ENCODE assay signal across 21 mouse cellular contexts in genomic region chr10:60473782-60474322, GRCm38 (mm10).
DNase-seq lines count a peak whose midpoint lies in the region; ATAC-seq lines count a peak whose summit lies in the region.
"Had no signal": no experiment of that assay in that cellular context is flagged by ENCODE, and none has a peak within 500 bp of the region (broad histone marks: within the 10 kb centered on the region; RNA-seq: fewer than 3 reads in every experiment).

No protein-coding gene starts in this region.

- no peaks in the 10 kb centered on the region for H3K9me3 ChIP-seq in embryonic facial prominence, embryonic 14.5 days (ENCODE audit: control insufficient read depth, low read length)
- no peaks in the 10 kb centered on the region for H3K9me3 ChIP-seq in embryonic facial prominence, embryonic 10.5 days
- no peaks in the 10 kb centered on the region for H3K9me3 ChIP-seq in midbrain, embryonic 13.5 days
- no peaks in the 10 kb centered on the region for H3K9me3 ChIP-seq in midbrain, embryonic 15.5 days
- H3K9me3 ChIP-seq in forebrain, embryonic 14.5 days (replicated peaks; ENCODE audit: control insufficient read depth, low read length) = no peaks in the 10 kb centered on the region
- H3K9me3 ChIP-seq: limb, embryonic 10.5 days; neural tube, embryonic 13.5 days; stomach, embryonic 15.5 days had no signal

- H3K4me3 ChIP-seq in embryonic facial prominence, embryonic 14.5 days (ENCODE audit: low read depth, low read length) = no peak overlapping the region
- H3K4me3 ChIP-seq in embryonic facial prominence, embryonic 10.5 days = no peak overlapping the region
- H3K4me3 ChIP-seq in midbrain, embryonic 13.5 days (replicated peaks) = no peak overlapping the region
- H3K4me3 ChIP-seq in midbrain, embryonic 15.5 days = no peak overlapping the region
- H3K4me3 ChIP-seq in forebrain, embryonic 14.5 days (ENCODE audit: low read depth, low read length) = no peak overlapping the region
- H3K4me3 ChIP-seq: layer of hippocampus, adult 2 months; limb, embryonic 10.5 days; neural tube, embryonic 13.5 days; stomach, embryonic 15.5 days had no signal

- DNase-seq in embryonic facial prominence, embryonic 14.5 days (ENCODE audit: low spot score) = peak; percentile 32
- no peak for DNase-seq in embryonic facial prominence, embryonic 10.5 days (ENCODE audit: low spot score)
- DNase-seq in forebrain, embryonic 14.5 days (ENCODE audit: low spot score) = peak; percentile 62
- DNase-seq in retina, embryonic 14.5 days (ENCODE audit: low spot score) = peak; percentile 85
- DNase-seq in gastrocnemius, adult 8-10 months (ENCODE audit: low spot score in 2 of 2) = no peak
- DNase-seq: cerebellum, adult 2 months; heart, postnatal 10 days; kidney, adult 2 months; kidney, postnatal 10 days; liver, postnatal 0 days; lung, postnatal 10 days; thymus, adult 18-20 months; thymus, postnatal 4 days had no signal

- H3K4me2 ChIP-seq in embryonic facial prominence, embryonic 14.5 days (ENCODE audit: low read depth, low read length) = no peak overlapping the region
- H3K4me2 ChIP-seq in midbrain, embryonic 13.5 days (replicated peaks) = no peak overlapping the region
- no peak overlapping the region for H3K4me2 ChIP-seq in midbrain, embryonic 15.5 days
- H3K4me2 ChIP-seq in forebrain, embryonic 14.5 days (ENCODE audit: low read length) = no peak overlapping the region
- H3K4me2 ChIP-seq: heart, embryonic 11.5 days; neural tube, embryonic 13.5 days; stomach, embryonic 15.5 days had no signal

- ATAC-seq in embryonic facial prominence, embryonic 14.5 days (ENCODE audit: low read depth) = no peak; the same call in 1 of the 2 replicates
- 0 out of 2 replicates have a peak, but pooled peaks have one; percentile 25 for ATAC-seq in midbrain, embryonic 13.5 days
- ATAC-seq in midbrain, embryonic 15.5 days (replicated peaks) = no peak
- peak; percentile 50; the same call in 1 of the 2 replicates for ATAC-seq in forebrain, embryonic 14.5 days
- ATAC-seq: inflammation-experienced regulatory T-cells, adult 6 months; liver, postnatal 0 days had no signal

- H3K9ac ChIP-seq in embryonic facial prominence, embryonic 14.5 days (ENCODE audit: low read depth, low read length) = no peak overlapping the region
- H3K9ac ChIP-seq in midbrain, embryonic 13.5 days (replicated peaks) = no peak overlapping the region
- H3K9ac ChIP-seq in midbrain, embryonic 15.5 days = no peak overlapping the region
- no peak overlapping the region for H3K9ac ChIP-seq in forebrain, embryonic 14.5 days (ENCODE audit: low read length)
- H3K9ac ChIP-seq: liver, postnatal 0 days; neural tube, embryonic 13.5 days; stomach, embryonic 15.5 days had no signal

- no peaks in the 10 kb centered on the region for H3K4me1 ChIP-seq in embryonic facial prominence, embryonic 14.5 days (ENCODE audit: control insufficient read depth, insufficient read depth, low read length)
- H3K4me1 ChIP-seq in embryonic facial prominence, embryonic 10.5 days = peaks cover 12% of the 10 kb centered on the region
- peaks cover 24% of the 10 kb centered on the region for H3K4me1 ChIP-seq in midbrain, embryonic 13.5 days (replicated peaks)
- peaks cover 10% of the 10 kb centered on the region; the same call in 1 of the 2 replicates for H3K4me1 ChIP-seq in midbrain, embryonic 15.5 days
- peaks cover 4% of the 10 kb centered on the region; the same call in 1 of the 2 replicates for H3K4me1 ChIP-seq in forebrain, embryonic 14.5 days (ENCODE audit: control insufficient read depth, insufficient read depth, low read length)

- 53% methylated on average over 9 of the region's 9 CpGs for WGBS in embryonic facial prominence, embryonic 14.5 days
- WGBS in embryonic facial prominence, embryonic 10.5 days = 43% methylated on average over 9 of the region's 9 CpGs
- WGBS in midbrain, embryonic 13.5 days = 24% methylated on average over 9 of the region's 9 CpGs
- 28% methylated on average over 9 of the region's 9 CpGs for WGBS in midbrain, embryonic 15.5 days
- WGBS in forebrain, embryonic 14.5 days = 12% methylated on average over 9 of the region's 9 CpGs

- no peak overlapping the region for H3K27ac ChIP-seq in embryonic facial prominence, embryonic 14.5 days (replicated peaks; ENCODE audit: low read depth, low read length)
- no peak overlapping the region for H3K27ac ChIP-seq in embryonic facial prominence, embryonic 10.5 days (replicated peaks)
- H3K27ac ChIP-seq in midbrain, embryonic 13.5 days = no peak overlapping the region
- no peak overlapping the region for H3K27ac ChIP-seq in midbrain, embryonic 15.5 days
- H3K27ac ChIP-seq in forebrain, embryonic 14.5 days (ENCODE audit: low read depth, low read length) = no peak overlapping the region
- H3K27ac ChIP-seq: layer of hippocampus, adult 2 months; limb, embryonic 10.5 days; neural tube, embryonic 13.5 days; stomach, embryonic 15.5 days had no signal

- peaks cover 4% of the 10 kb centered on the region for H3K27me3 ChIP-seq in embryonic facial prominence, embryonic 14.5 days (replicated peaks; ENCODE audit: control insufficient read depth, insufficient read depth, low read length)
- peaks cover 75% of the 10 kb centered on the region for H3K27me3 ChIP-seq in embryonic facial prominence, embryonic 10.5 days (replicated peaks; ENCODE audit: low read depth, poor library complexity, severe bottlenecking)
- peaks cover 42% of the 10 kb centered on the region for H3K27me3 ChIP-seq in midbrain, embryonic 13.5 days
- peaks cover 8% of the 10 kb centered on the region; the same call in 1 of the 2 replicates for H3K27me3 ChIP-seq in midbrain, embryonic 15.5 days (replicated peaks)
- 0 out of 2 replicates have a peak, but pooled peaks cover 4% of the 10 kb centered on the region for H3K27me3 ChIP-seq in forebrain, embryonic 14.5 days (replicated peaks; ENCODE audit: control insufficient read depth, insufficient read depth, low read length)
- H3K27me3 ChIP-seq: stomach, embryonic 15.5 days had no signal

- H3K36me3 ChIP-seq in embryonic facial prominence, embryonic 14.5 days (ENCODE audit: control insufficient read depth, insufficient read depth, low read length) = no peaks in the 10 kb centered on the region
- no peaks in the 10 kb centered on the region for H3K36me3 ChIP-seq in embryonic facial prominence, embryonic 10.5 days (replicated peaks)
- no peaks in the 10 kb centered on the region for H3K36me3 ChIP-seq in midbrain, embryonic 13.5 days
- no peaks in the 10 kb centered on the region for H3K36me3 ChIP-seq in midbrain, embryonic 15.5 days (replicated peaks)
- no peaks in the 10 kb centered on the region for H3K36me3 ChIP-seq in forebrain, embryonic 14.5 days (ENCODE audit: control insufficient read depth, insufficient read depth, low read length)
- H3K36me3 ChIP-seq: limb, embryonic 10.5 days; neural tube, embryonic 13.5 days; stomach, embryonic 15.5 days had no signal

Comparison
In these comparisons a context has a peak if more than half of its experiments do, and no peak if none do; other contexts are left out.
1. ATAC-seq: peak in midbrain, embryonic 13.5 days (single experiment) and forebrain, embryonic 14.5 days (single experiment); none in embryonic facial prominence, embryonic 14.5 days (single experiment) and midbrain, embryonic 15.5 days (single experiment).
2. DNase-seq: peak in embryonic facial prominence, embryonic 14.5 days (single experiment), forebrain, embryonic 14.5 days (single experiment) and retina, embryonic 14.5 days (single experiment); none in embryonic facial prominence, embryonic 10.5 days (single experiment) and gastrocnemius, adult 8-10 months (0 of 2).